Comparison of ENCODE assay signal across 8 mouse cellular contexts in the genomic region with DNA sequence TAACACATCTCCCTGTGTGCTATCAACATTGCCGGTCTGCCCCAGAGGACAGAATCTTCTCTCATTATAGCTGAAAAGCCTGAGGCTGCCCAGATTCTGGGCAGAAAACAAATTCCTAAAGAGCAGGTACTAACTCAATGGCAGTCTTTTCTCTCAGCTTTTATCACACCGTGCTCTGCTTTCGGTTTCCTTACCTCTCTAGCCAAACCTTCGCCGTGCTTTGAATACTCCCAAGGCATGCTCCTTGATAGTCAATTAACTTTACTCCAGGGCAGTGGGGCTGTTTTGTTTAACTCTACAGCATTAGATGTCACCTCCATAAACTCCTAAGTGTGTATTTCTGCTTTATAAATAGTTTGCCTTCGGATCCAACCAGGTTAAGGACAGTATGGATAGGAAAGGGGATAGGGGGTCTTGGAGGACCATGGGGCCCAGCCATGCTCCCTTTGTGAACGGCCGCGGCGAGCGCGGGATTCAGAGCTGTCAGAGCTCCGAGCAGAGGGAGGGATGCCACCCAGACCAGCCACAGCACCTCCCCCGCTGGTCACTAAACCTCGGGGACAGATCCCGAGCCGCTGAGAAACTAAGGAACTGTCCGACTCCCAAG. TPM values are rescaled to one million over a fixed set of nuclear protein-coding genes. Genes with fewer than 3 reads are reported as not detected.
DNase-seq lines count a peak whose midpoint lies in the region; ATAC-seq and TF ChIP-seq lines count a peak whose summit lies in the region.

No protein-coding gene starts in this region.

- peak overlapping the region; percentile 99 for H3K4me3 ChIP-seq in erythroblast, embryonic 14.5 days (replicated peaks)
- peak overlapping the region; percentile 94 for H3K4me3 ChIP-seq in limb, embryonic 15.5 days
- H3K4me3 ChIP-seq in small intestine, adult 2 months (ENCODE audit: low read depth, low read length): peak overlapping the region; percentile 90

- peak overlapping the region; percentile 100 for H3K9ac ChIP-seq in limb, embryonic 15.5 days

- peaks cover 33% of the 10 kb centered on the region for H3K4me1 ChIP-seq in erythroblast, embryonic 14.5 days (ENCODE audit: control insufficient read depth)
- H3K4me1 ChIP-seq in limb, embryonic 15.5 days: peaks cover 12% of the 10 kb centered on the region
- H3K4me1 ChIP-seq in small intestine, adult 2 months (ENCODE audit: control insufficient read depth, insufficient read depth, insufficient read length, low read length): peaks cover 6% of the 10 kb centered on the region; the same call in 1 of the 2 replicates

- peak overlapping the region; percentile 68 for H3K4me2 ChIP-seq in limb, embryonic 15.5 days

- peaks cover 32% of the 10 kb centered on the region for H3K36me3 ChIP-seq in erythroblast, embryonic 14.5 days (ENCODE audit: control insufficient read depth)
- H3K36me3 ChIP-seq in limb, embryonic 15.5 days: peaks cover 23% of the 10 kb centered on the region
- peaks cover 19% of the 10 kb centered on the region for H3K36me3 ChIP-seq in small intestine, adult 2 months (ENCODE audit: control insufficient read depth, insufficient read depth, low read length)

- DNase-seq in embryo, embryonic 10.5 days (ENCODE audit: low spot score): peak; percentile 76
- no peak for DNase-seq in embryo, embryonic 9.5 days (ENCODE audit: extremely low spot score)
- DNase-seq in CD4-positive helper T cell, adult 2 months (ENCODE audit: low read depth, low spot score): peak; percentile 66
- DNase-seq in urinary bladder, adult 18-20 months (ENCODE audit: low spot score in 2 of 2): no peak
- DNase-seq in frontal cortex, postnatal 36 days (ENCODE audit: low spot score in 2 of 2): no peak

- H3K9me3 ChIP-seq in erythroblast, embryonic 14.5 days (ENCODE audit: control insufficient read depth, low read length): no peaks in the 10 kb centered on the region
- H3K9me3 ChIP-seq in limb, embryonic 15.5 days: no peaks in the 10 kb centered on the region

- under 1% methylated on average over 18 of the region's 18 CpGs for WGBS in limb, embryonic 15.5 days
- 1% methylated on average over 18 of the region's 18 CpGs for WGBS in small intestine, adult 2 months

- no peak for TF ChIP-seq CTCF in small intestine, adult 2 months (IDR thresholded peaks at IDR 0.05; ENCODE audit: extremely low read depth, insufficient read length, insufficient replicate concordance, low read depth, low read length)

- TF ChIP-seq POLR2A in small intestine, adult 2 months (IDR thresholded peaks at IDR 0.05; ENCODE audit: low read depth, low read length): no peak

- no peak; the same call in 1 of the 2 replicates for ATAC-seq in limb, embryonic 15.5 days (ENCODE audit: insufficient number of reproducible peaks, low FRiP score, low TSS enrichment, low read depth)

- peaks cover 6% of the 10 kb centered on the region for H3K27me3 ChIP-seq in erythroblast, embryonic 14.5 days (ENCODE audit: control insufficient read depth)
- H3K27me3 ChIP-seq in limb, embryonic 15.5 days: no peaks in the 10 kb centered on the region
- H3K27me3 ChIP-seq in small intestine, adult 2 months (ENCODE audit: control insufficient read depth, insufficient read depth, low read length): no peaks in the 10 kb centered on the region

- H3K27ac ChIP-seq in limb, embryonic 15.5 days: peak overlapping the region; percentile 98
- H3K27ac ChIP-seq in small intestine, adult 2 months (ENCODE audit: insufficient read depth, low read depth, low read length): peak overlapping the region; percentile 54; the same call in 1 of the 2 replicates

RNA-seq across cellular contexts. Expression of a gene that starts 0.7 kb away (rescaled TPM):
- polyA plus RNA-seq in erythroblast, embryonic 14.5 days (2012): 6.8 and 7.0 TPM in 2 replicates
- polyA plus RNA-seq in limb, embryonic 15.5 days (2015; fragmentation: Nextera tagmentation; extraction: Ambion mirVana): 179 and 186 TPM in 2 replicates
- polyA plus RNA-seq in small intestine, adult 2 months (2012; rRNA removed): 30.5 and 46.1 TPM in 2 replicates

RNA-seq across cellular contexts. Expression of a gene that starts 12.7 kb away (rescaled TPM):
- polyA plus RNA-seq in erythroblast, embryonic 14.5 days (2012): 0.02 TPM in 1 of 2 replicates, not detected in the other
- polyA plus RNA-seq in limb, embryonic 15.5 days (2015; fragmentation: Nextera tagmentation; extraction: Ambion mirVana): 0.12 and 0.22 TPM in 2 replicates
- 0.03 TPM in 1 of 2 replicates, not detected in the other for polyA plus RNA-seq in small intestine, adult 2 months (2012; rRNA removed)

RNA-seq across cellular contexts. Expression of a gene that starts 56.5 kb away (rescaled TPM):
- not detected in 2 replicates for polyA plus RNA-seq in erythroblast, embryonic 14.5 days (2012)
- 0.05 TPM in 1 of 2 replicates, not detected in the other for polyA plus RNA-seq in limb, embryonic 15.5 days (2015; fragmentation: Nextera tagmentation; extraction: Ambion mirVana)
- 8.1 and 11.5 TPM in 2 replicates for polyA plus RNA-seq in small intestine, adult 2 months (2012; rRNA removed)

Comparison
In these comparisons a context has a peak if more than half of its experiments do, and no peak if none do; other contexts are left out.
1. DNase-seq: peak in embryo, embryonic 10.5 days (single experiment) and CD4-positive helper T cell, adult 2 months (single experiment); none in embryo, embryonic 9.5 days (single experiment), urinary bladder, adult 18-20 months (0 of 2) and frontal cortex, postnatal 36 days (0 of 2).
2. Peak in every context shown above with its lines, with median percentiles within 50 percentile points of each other: H3K4me3 ChIP-seq.